Mouse (Mus musculus) heart, adult 8-10 months (tissue): ENCODE data around the gene Calm5. TPM values are rescaled to one million over a fixed set of nuclear protein-coding genes. Genes with fewer than 3 reads are reported as not detected.
"Not testable (repeated sequence)": the region's sequence is repeated elsewhere in the genome, so short reads cannot be mapped to it uniquely, and the experiment has no call there.

ENCODE experiments used
- DNase-seq: peaks from one replicate; pipeline ENCODE4 v3.0.0; 2022; ENCODE audit warnings: low spot score
- total RNA-seq, 4 experiments: library from RNA; stranded (reverse); gene quantifications; 2 replicates each; pipeline ENCODE4 v1.2.4; 2022

Gene Calm5
- not detected for total RNA-seq

- not testable (repeated sequence) for DNase-seq
Observed at GRCm38 (mm10) chr13:3853648-3854333, at the start of gene Calm5. Calm5 (plus strand) TSS chr13:3854173.

DNA sequence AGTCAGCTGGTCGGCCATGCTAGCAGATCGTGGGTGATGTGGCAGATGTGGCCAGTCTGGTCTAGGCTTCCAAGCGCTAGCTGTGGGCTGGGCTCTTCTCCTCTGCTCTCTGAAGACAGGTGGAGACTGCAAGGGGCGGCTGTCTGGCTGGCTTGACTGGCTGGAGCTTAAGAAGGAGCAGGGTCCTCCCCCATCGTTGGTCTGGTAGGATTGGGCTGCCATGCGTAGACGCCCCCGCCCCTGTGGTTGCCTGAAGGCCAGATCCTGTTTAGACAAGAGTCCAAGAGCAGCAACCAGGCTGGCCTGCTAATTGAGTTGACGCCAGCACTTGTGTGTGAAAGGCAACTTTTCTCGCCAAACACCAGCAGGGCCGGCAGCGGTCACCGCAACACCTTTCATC is 49.8 kb upstream of the Calm5 start, which contains the start of gene Calml3:
Gene Calml3, minus strand, starts transcription at position 131 of the 400 bp plus-strand sequence.
- DNase-seq, result no peak

GRCm38 (mm10) chr13:3805132-3805531 is 48.8 kb upstream of the Calm5 start:
- DNase-seq, result no peak

- no peak for DNase-seq
Observed at GRCm38 (mm10) chr13:3805638-3806037, 48.3 kb upstream of the Calm5 start.

- DNase-seq, result no peak
Observed at GRCm38 (mm10) chr13:3807131-3807827, 46.7 kb upstream of the Calm5 start.

GRCm38 (mm10) chr13:3818012-3818739 is 35.8 kb upstream of the Calm5 start:
- no peak for DNase-seq

DNA sequence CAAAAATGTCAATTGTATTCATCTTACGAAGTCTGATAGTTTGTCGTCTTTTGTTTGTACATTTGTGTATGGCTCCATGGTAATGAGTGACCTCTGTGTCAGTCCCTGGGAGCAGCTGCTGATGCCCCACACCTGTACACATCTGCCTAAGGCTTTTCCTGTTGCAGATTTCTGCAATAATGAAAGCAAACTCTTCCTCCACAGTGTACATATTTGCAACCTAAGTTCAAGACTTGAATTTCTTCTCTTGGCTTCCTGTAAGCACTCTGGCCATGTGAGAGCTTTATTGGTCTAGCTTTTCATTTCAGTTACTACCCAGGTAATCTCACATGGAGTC is 35.3 kb upstream of the Calm5 start:
- no peak for DNase-seq

- DNase-seq, result no peak
Observed at GRCm38 (mm10) chr13:3822105-3822504, 31.9 kb upstream of the Calm5 start.

- no peak for DNase-seq
Observed at GRCm38 (mm10) chr13:3825726-3826125, 28.2 kb upstream of the Calm5 start.

- no peak for DNase-seq
Observed at GRCm38 (mm10) chr13:3831546-3831945, 22.4 kb upstream of the Calm5 start.

DNA sequence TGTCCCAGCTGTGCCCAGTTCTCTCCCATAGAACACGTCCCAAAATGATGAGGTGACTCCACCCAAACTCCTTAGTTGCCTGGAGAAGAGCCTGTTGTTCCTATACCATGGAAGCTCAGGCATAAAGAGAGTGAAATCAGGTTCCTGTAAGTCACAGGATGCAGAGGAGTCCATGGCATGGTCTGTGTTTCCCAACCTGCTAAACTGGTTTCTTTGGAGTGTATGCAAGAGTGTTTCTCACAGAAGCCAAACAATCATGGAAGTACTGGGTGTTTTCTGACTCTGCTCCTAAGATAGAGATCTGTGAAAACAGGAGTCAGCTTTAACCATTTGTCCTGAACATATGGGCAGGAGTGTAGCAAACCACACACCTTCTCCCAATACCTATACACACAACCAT is 22.0 kb upstream of the Calm5 start:
- DNase-seq, result no peak

- no peak for DNase-seq
Observed at GRCm38 (mm10) chr13:3832450-3832849, 21.5 kb upstream of the Calm5 start.

- not testable (repeated sequence) for DNase-seq
Observed at GRCm38 (mm10) chr13:3833644-3834043, 20.3 kb upstream of the Calm5 start.

DNA sequence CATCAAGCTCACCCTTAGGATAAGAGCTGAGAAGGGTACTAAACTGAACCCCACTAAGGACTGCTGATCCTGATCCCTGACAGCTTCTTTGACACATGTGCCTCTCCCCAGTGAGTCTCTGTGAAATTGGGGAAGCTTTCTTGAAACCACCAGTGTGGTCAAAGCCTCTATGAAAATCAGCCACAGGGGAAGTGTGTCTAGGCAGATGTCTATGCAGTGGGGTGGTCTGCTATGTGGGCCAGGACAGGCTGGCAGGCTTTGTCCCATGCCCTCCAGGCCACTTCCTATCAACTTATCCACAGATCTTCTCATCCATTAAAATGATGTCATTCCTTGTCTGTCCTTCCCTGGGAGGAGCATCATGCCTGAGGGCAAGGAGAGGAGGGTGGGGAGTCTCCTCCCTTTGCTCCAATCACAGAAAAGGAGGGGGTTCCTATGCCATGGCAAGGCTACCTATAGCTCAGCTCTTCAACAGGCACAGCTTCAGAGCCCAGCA is 16.6 kb upstream of the Calm5 start, which contains the start of gene Calm4:
Gene Calm4, plus strand, starts transcription at position 446 of the 496 bp plus-strand sequence.
- DNase-seq, result not testable (repeated sequence)

GRCm38 (mm10) chr13:3840662-3841061 is 13.3 kb upstream of the Calm5 start:
- DNase-seq, result not testable (repeated sequence)

GRCm38 (mm10) chr13:3850330-3850729 is 3.6 kb upstream of the Calm5 start:
- DNase-seq, result no peak

- no peak for DNase-seq
Observed at GRCm38 (mm10) chr13:3854856-3855255, 883 bp downstream of the Calm5 start.

GRCm38 (mm10) chr13:3856252-3856651 is 2.3 kb downstream of the Calm5 start:
- no peak for DNase-seq

- DNase-seq, result no peak
Observed at GRCm38 (mm10) chr13:3861251-3861650, 7.3 kb downstream of the Calm5 start.

DNA sequence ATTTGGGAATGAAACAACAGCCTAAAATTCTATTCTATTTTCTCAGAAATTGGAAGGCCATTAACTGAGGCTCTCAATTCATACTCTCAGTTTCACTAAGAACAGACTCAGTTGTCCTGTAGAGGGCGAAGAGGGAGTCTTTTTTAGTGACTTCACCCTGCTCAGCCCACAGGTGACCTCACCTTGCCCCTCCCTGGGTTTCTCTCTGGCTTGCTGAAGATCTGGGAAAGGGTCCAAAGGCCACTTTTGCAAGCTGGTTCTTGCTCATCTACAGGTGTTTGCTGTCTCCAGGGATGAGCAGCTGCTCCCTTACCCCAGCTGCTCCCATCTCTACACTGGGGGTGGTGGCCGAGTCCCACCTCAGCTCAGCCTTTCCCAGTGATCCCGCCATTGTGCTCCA is 8.4 kb downstream of the Calm5 start:
- no peak for DNase-seq

DNA sequence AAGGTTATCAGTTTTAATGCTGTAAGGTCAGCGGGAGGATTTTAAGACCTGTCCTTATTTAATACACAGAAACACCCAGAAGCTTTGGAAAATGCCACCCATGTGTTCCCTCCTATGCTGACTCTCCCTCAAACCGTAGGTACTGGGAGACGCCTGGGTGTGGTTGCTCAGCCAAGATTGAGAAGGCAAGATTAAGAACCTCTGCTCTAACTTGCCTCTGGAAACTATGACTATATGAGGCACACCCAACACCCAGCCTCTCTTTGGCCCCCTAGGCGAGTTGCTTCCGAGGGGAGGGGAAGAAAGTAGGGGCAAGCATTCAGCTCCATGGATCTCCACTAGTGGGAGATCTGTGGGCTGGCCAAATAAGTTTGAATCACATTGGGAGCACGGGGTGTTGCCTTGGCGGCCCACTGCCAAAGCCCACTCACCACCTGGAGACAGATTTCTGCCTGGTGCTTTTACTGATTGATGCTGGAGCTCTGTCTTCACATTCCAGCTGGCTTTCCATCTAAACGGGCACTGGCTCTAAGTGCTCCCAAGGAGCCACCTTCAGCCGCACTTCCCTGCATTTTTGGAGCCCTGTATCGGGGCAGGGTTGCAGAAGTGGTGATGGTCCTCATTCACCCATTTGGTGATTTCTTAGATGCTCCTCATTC is 9.1 kb downstream of the Calm5 start:
- no peak for DNase-seq
